Mouse (Mus musculus) limb, embryonic 15.5 days (tissue): ENCODE measurements around the gene Drc3. TPM values are rescaled to one million over a fixed set of nuclear protein-coding genes. Genes with fewer than 3 reads are reported as not detected.
"Not testable (repeated sequence)": the region's sequence is repeated elsewhere in the genome, so short reads cannot be mapped to it uniquely, and the experiment has no call there.

Experiments
- ATAC-seq: fragments of 200-750 bp; cut with Nextera tagmentation; 2 replicates; pipeline ENCODE4 v1.8.0; 2017; ENCODE audit warnings: low read depth, moderate TSS enrichment; ENCODE audit not compliant: insufficient number of reproducible peaks, low FRiP score, low TSS enrichment
- H3K27ac ChIP-seq: fragments of 300-500 bp; sonication (generic); 2 replicates; pipeline ENCODE4 v1.5.1; 2015; ENCODE audit warnings: moderate library complexity, mild to moderate bottlenecking, inconsistent platforms
- H3K27me3 ChIP-seq: fragments of 300-500 bp; sonication (generic); 2 replicates; pipeline ENCODE4 v1.6.1; 2015; ENCODE audit warnings: inconsistent platforms
- H3K36me3 ChIP-seq: fragments of 300-500 bp; sonication (generic); 2 replicates; pipeline ENCODE4 v1.6.1; 2015; ENCODE audit warnings: inconsistent platforms
- H3K4me1 ChIP-seq: fragments of 300-500 bp; sonication (generic); 2 replicates; pipeline ENCODE4 v1.6.1; 2015; ENCODE audit warnings: inconsistent platforms
- H3K4me2 ChIP-seq: fragments of 300-500 bp; sonication (generic); 2 replicates; pipeline ENCODE4 v1.6.1; 2015; ENCODE audit warnings: mild to moderate bottlenecking, inconsistent platforms
- H3K4me3 ChIP-seq: fragments of 300-500 bp; sonication (generic); 2 replicates; pipeline ENCODE4 v1.5.1; 2015; ENCODE audit warnings: mild to moderate bottlenecking, inconsistent platforms
- H3K9ac ChIP-seq: fragments of 300-500 bp; sonication (generic); 2 replicates; pipeline ENCODE4 v1.6.1; 2015; ENCODE audit warnings: inconsistent platforms
- H3K9me3 ChIP-seq: fragments of 300-500 bp; sonication (generic); 2 replicates; pipeline ENCODE4 v1.6.1; 2016; ENCODE audit warnings: inconsistent platforms
- WGBS: fragments of 180-500 bp; shearing (Covaris S2); methylation state at CpG from one replicate; pipeline ENCODE4 v1.1.7; 2015; 5-methylcytosine and 5-hydroxymethylcytosine counted together
- polyA plus RNA-seq: library from polyadenylated mRNA; unstranded; fragments of >200 nt; fragmentation: Nextera tagmentation; extraction: Ambion mirVana; gene quantifications from 2 replicates; pipeline ENCODE4 v1.2.1, GENCODE M21; 2015

Drc3 gene
- polyA plus RNA-seq, 1 experiment from 2014 or later, result 1.7 TPM

- Histone ChIP-seq H3K36me3 (peaks cover 81% of the 10 kb centered on the region), H3K9ac (no peak overlapping the region), H3K4me3 (no peak overlapping the region), H3K4me1 (no peaks in the 10 kb centered on the region), H3K9me3 (no peaks in the 10 kb centered on the region), H3K27me3 (no peaks in the 10 kb centered on the region), H3K4me2 (no peak overlapping the region), H3K27ac (no peak overlapping the region)
- 90% methylated on average over 3 of the region's 3 CpGs for WGBS
- ATAC-seq, result no peak
Measured at GRCm38 (mm10) chr11:60436618-60437017, 83.5 kb downstream of the Drc3 start.

GRCm38 (mm10) chr11:60439621-60440020 lies 86.5 kb downstream of the Drc3 start:
- H3K27me3 ChIP-seq, H3K4me1 ChIP-seq, H3K9ac ChIP-seq, H3K4me3 ChIP-seq, H3K4me2 ChIP-seq, H3K27ac ChIP-seq, ATAC-seq, H3K9me3 ChIP-seq: not testable (repeated sequence)
- WGBS, result 23% methylated on average over 1 of the region's 1 CpGs
- H3K36me3 ChIP-seq, result peaks cover 88% of the 10 kb centered on the region

- Histone ChIP-seq H3K27me3 (no peaks in the 10 kb centered on the region), H3K4me3 (no peak overlapping the region), H3K4me1 (no peaks in the 10 kb centered on the region), H3K36me3 (peaks cover 83% of the 10 kb centered on the region), H3K4me2 (no peak overlapping the region), H3K27ac (no peak overlapping the region), H3K9ac (no peak overlapping the region), H3K9me3 (no peaks in the 10 kb centered on the region)
- 32% methylated on average over 7 of the region's 7 CpGs for WGBS
- ATAC-seq, result no peak
Measured at GRCm38 (mm10) chr11:60440176-60440575, 87.0 kb downstream of the Drc3 start.

GRCm38 (mm10) chr11:60442896-60443295 lies 89.8 kb downstream of the Drc3 start:
- peaks cover 58% of the 10 kb centered on the region for H3K36me3 ChIP-seq
- H3K27ac ChIP-seq, result no peak overlapping the region
- no peak overlapping the region for H3K9ac ChIP-seq
- WGBS, result 85% methylated on average over 6 of the region's 6 CpGs
- no peaks in the 10 kb centered on the region for H3K4me1 ChIP-seq
- no peak overlapping the region for H3K4me2 ChIP-seq
- no peaks in the 10 kb centered on the region for H3K9me3 ChIP-seq
- H3K27me3 ChIP-seq, result no peaks in the 10 kb centered on the region
- H3K4me3 ChIP-seq, result no peak overlapping the region
- no peak for ATAC-seq

Other genes starting within 250 kb of the Drc3 start
- 18.9 and 22.6 TPM in 2 replicates for gene Rai1, start 248.3 kb upstream of the Drc3 start, polyA plus RNA-seq
- 66.5 and 70.3 TPM in 2 replicates for gene Srebf1, start 130.7 kb upstream of the Drc3 start, polyA plus RNA-seq
- gene Tom1l2, start 424 bp upstream of the Drc3 start, polyA plus RNA-seq, result 33.4 and 33.7 TPM in 2 replicates
- gene Gid4, start 63.8 kb downstream of the Drc3 start, polyA plus RNA-seq, result 26.3 and 29.9 TPM in 2 replicates
- gene Atpaf2, start 65.1 kb downstream of the Drc3 start, polyA plus RNA-seq, result 52.4 and 55.4 TPM in 2 replicates
- 103 and 111 TPM in 2 replicates for gene Drg2, start 101.3 kb downstream of the Drc3 start, polyA plus RNA-seq
- 0.35 and 0.72 TPM in 2 replicates for gene Myo15, start 116.0 kb downstream of the Drc3 start, polyA plus RNA-seq
- 33.1 and 37.7 TPM in 2 replicates for gene Alkbh5, start 183.1 kb downstream of the Drc3 start, polyA plus RNA-seq